Mouse (Mus musculus) c-Kit-positive CD71-positive TER-119-positive erythroid progenitor cells, embryonic 14.5 days (primary cell): ENCODE results near the gene Pon1.

Experiments
- DNase-seq: peaks from one replicate; pipeline ENCODE4 v3.0.0-alpha.2; 2013; ENCODE audit warnings: low spot score

Gene Pon1

GRCm38 (mm10) chr6:5177967-5178891 lies 15.5 kb downstream of the Pon1 start:
- DNase-seq, result no peak

- no peak for DNase-seq
Observed at GRCm38 (mm10) chr6:5174179-5174812, 19.4 kb downstream of the Pon1 start.

GRCm38 (mm10) chr6:5172571-5172970 lies 21.2 kb downstream of the Pon1 start:
- no peak for DNase-seq

GRCm38 (mm10) chr6:5171418-5171817 lies 22.3 kb downstream of the Pon1 start:
- DNase-seq, result no peak

GRCm38 (mm10) chr6:5168158-5168557 lies 25.6 kb downstream of the Pon1 start:
- no peak for DNase-seq

GRCm38 (mm10) chr6:5167051-5167677 lies 26.6 kb downstream of the Pon1 start:
- no peak for DNase-seq

GRCm38 (mm10) chr6:5164855-5165254 lies 28.9 kb downstream of the Pon1 start:
- no peak for DNase-seq

GRCm38 (mm10) chr6:5163507-5164144 lies 30.1 kb downstream of the Pon1 start:
- DNase-seq, result no peak

- no peak for DNase-seq
Observed at GRCm38 (mm10) chr6:5162052-5162451, 31.7 kb downstream of the Pon1 start.

GRCm38 (mm10) chr6:5159385-5159791 lies 34.4 kb downstream of the Pon1 start:
- DNase-seq, result no peak

- DNase-seq, result peak; percentile 72
Observed at GRCm38 (mm10) chr6:5156541-5157425, 37.0 kb downstream of the Pon1 start.

- peak; percentile 88 for DNase-seq
Observed at GRCm38 (mm10) chr6:5155313-5155927, 38.3 kb downstream of the Pon1 start.

- DNase-seq, result peak; percentile 45
Observed at GRCm38 (mm10) chr6:5154786-5155185, 39.0 kb downstream of the Pon1 start.

- no peak for DNase-seq
Observed at GRCm38 (mm10) chr6:5152185-5152584, 41.6 kb downstream of the Pon1 start.

GRCm38 (mm10) chr6:5151171-5151570 lies 42.6 kb downstream of the Pon1 start:
- no peak for DNase-seq

GRCm38 (mm10) chr6:5149941-5150340 lies 43.8 kb downstream of the Pon1 start:
- no peak for DNase-seq

GRCm38 (mm10) chr6:5147488-5148142 lies 46.1 kb downstream of the Pon1 start:
- DNase-seq, result peak; percentile 29

GRCm38 (mm10) chr6:5139666-5140065 lies 54.1 kb downstream of the Pon1 start:
- DNase-seq, result no peak

- no peak for DNase-seq
Observed at GRCm38 (mm10) chr6:5138875-5139631, 54.7 kb downstream of the Pon1 start.

- DNase-seq, result no peak
Observed at GRCm38 (mm10) chr6:5136046-5136445, 57.7 kb downstream of the Pon1 start.
